Mouse (Mus musculus) liver, adult 2 months (tissue): ENCODE data around the gene Pccb. TPM values are rescaled to one million over a fixed set of nuclear protein-coding genes. Genes with fewer than 3 reads are reported as not detected.
A peak's percentile ranks its signal among the peaks of the same experiment; 100 is the strongest.

Experiments used
- DNase-seq: peaks from one replicate; pipeline ENCODE4 v3.0.0-alpha.2; 2011; ENCODE audit warnings: low read depth, low spot score; ENCODE audit errors: extremely low read depth
- H3K27ac ChIP-seq: fragments of 200-500 bp; replicated peaks from 2 replicates; pipeline ENCODE4 v1.5.1; 2012; ENCODE audit warnings: low read depth, mild to moderate bottlenecking, control low read depth, inconsistent platforms, low read length; ENCODE audit not compliant: insufficient read depth
- H3K27me3 ChIP-seq: fragments of 200-500 bp; 2 replicates; pipeline ENCODE4 v1.6.1; 2012; ENCODE audit warnings: mild to moderate bottlenecking, moderate library complexity, low read length, inconsistent platforms; ENCODE audit not compliant: control insufficient read depth, insufficient read depth
- H3K36me3 ChIP-seq: fragments of 200-500 bp; 2 replicates; pipeline ENCODE4 v1.6.1; 2012; ENCODE audit warnings: low read length, inconsistent platforms; ENCODE audit not compliant: control insufficient read depth, insufficient read depth
- H3K4me1 ChIP-seq: fragments of 200-500 bp; 2 replicates; pipeline ENCODE4 v1.6.1; 2011; ENCODE audit warnings: low read length; ENCODE audit not compliant: control insufficient read depth, insufficient read depth
- H3K4me3 ChIP-seq: fragments of 200-500 bp; 2 replicates; pipeline ENCODE4 v1.5.1; 2011; ENCODE audit warnings: low read depth, mild to moderate bottlenecking, control low read depth, low read length, moderate library complexity; ENCODE audit not compliant: insufficient read depth
- H3K79me2 ChIP-seq: fragments of 200-500 bp; 2 replicates; pipeline ENCODE4 v1.6.1; 2012; ENCODE audit warnings: inconsistent platforms, mild to moderate bottlenecking, low read length, moderate library complexity; ENCODE audit not compliant: control insufficient read depth, insufficient read depth
- H3K9ac ChIP-seq: fragments of 200-500 bp; 2 replicates; pipeline ENCODE4 v1.6.1; 2012; ENCODE audit warnings: low read depth, mild to moderate bottlenecking, control low read depth, inconsistent platforms, low read length
- CTCF ChIP-seq: fragments of 200-500 bp; IDR thresholded peaks from 2 replicates; pipeline ENCODE4 v1.5.1; 2011; ENCODE audit warnings: low read depth, low read length, control low read depth
- POLR2A ChIP-seq: fragments of 200-500 bp; IDR thresholded peaks from 2 replicates; pipeline ENCODE4 v1.6.1; 2011; ENCODE audit warnings: low read length, control low read depth; ENCODE audit not compliant: insufficient read depth; ENCODE audit errors: extremely low read depth
- WGBS: fragments of 180-500 bp; shearing (Covaris S2); methylation state at CpG from one replicate; pipeline ENCODE4 v1.1.7; 2018; 5-methylcytosine and 5-hydroxymethylcytosine counted together
- polyA plus RNA-seq: library from polyadenylated mRNA; depleted of rRNA; stranded (reverse); fragments of >200 nt; gene quantifications from 2 replicates; pipeline ENCODE4 v1.2.3, GENCODE M21; 2012
- total RNA-seq: library from RNA; depleted of rRNA; stranded (reverse); fragments of >200 nt; gene quantifications from 2 replicates; pipeline ENCODE4 v1.2.3, GENCODE M21; 2014

The Pccb gene
- total and polyA plus RNA-seq, 2 experiments, result 119 to 185 TPM

GRCm38 (mm10) chr9:101003302-101003701 lies 31.4 kb downstream of the Pccb start:
- no peak for DNase-seq
- no peak for TF ChIP-seq CTCF
- TF ChIP-seq POLR2A, result no peak
- peaks cover 2% of the 10 kb centered on the region; the same call in 1 of the 2 replicates for H3K36me3 ChIP-seq
- no peaks in the 10 kb centered on the region for H3K79me2 ChIP-seq
- 97% methylated on average over 5 of the region's 5 CpGs for WGBS
- no peaks in the 10 kb centered on the region for H3K4me1 ChIP-seq
- H3K9ac ChIP-seq, result no peak overlapping the region
- no peaks in the 10 kb centered on the region for H3K27me3 ChIP-seq
- H3K4me3 ChIP-seq, result no peak overlapping the region
- no peak overlapping the region for H3K27ac ChIP-seq

- H3K27ac ChIP-seq, result no peak overlapping the region
- DNase-seq, result no peak
- H3K4me3 ChIP-seq, result no peak overlapping the region
- no peaks in the 10 kb centered on the region for H3K4me1 ChIP-seq
- H3K79me2 ChIP-seq, result no peaks in the 10 kb centered on the region
- H3K27me3 ChIP-seq, result no peaks in the 10 kb centered on the region
- no peak overlapping the region for H3K9ac ChIP-seq
- TF ChIP-seq POLR2A, result no peak
- no peak for TF ChIP-seq CTCF
- peaks cover 2% of the 10 kb centered on the region; the same call in 1 of the 2 replicates for H3K36me3 ChIP-seq
- 98% methylated on average over 8 of the region's 8 CpGs for WGBS
Measured at GRCm38 (mm10) chr9:101002841-101003240, 31.9 kb downstream of the Pccb start.

GRCm38 (mm10) chr9:101002053-101002452 lies 32.6 kb downstream of the Pccb start:
- no peaks in the 10 kb centered on the region for H3K27me3 ChIP-seq
- no peaks in the 10 kb centered on the region for H3K4me1 ChIP-seq
- TF ChIP-seq CTCF (peak; percentile 16; the same call in 1 of the 2 replicates), POLR2A (no peak)
- no peak overlapping the region for H3K4me3 ChIP-seq
- peak; percentile 5 for DNase-seq
- no peak overlapping the region for H3K9ac ChIP-seq
- WGBS, result over 99% methylated on average over 4 of the region's 4 CpGs
- no peak overlapping the region for H3K27ac ChIP-seq
- peaks cover 2% of the 10 kb centered on the region; the same call in 1 of the 2 replicates for H3K36me3 ChIP-seq
- H3K79me2 ChIP-seq, result no peaks in the 10 kb centered on the region

GRCm38 (mm10) chr9:100997138-100997537 lies 37.6 kb downstream of the Pccb start:
- H3K4me1 ChIP-seq, result no peaks in the 10 kb centered on the region
- no peak overlapping the region for H3K9ac ChIP-seq
- H3K36me3 ChIP-seq, result peaks cover 7% of the 10 kb centered on the region; the same call in 1 of the 2 replicates
- H3K27me3 ChIP-seq, result no peaks in the 10 kb centered on the region
- TF ChIP-seq POLR2A (no peak), CTCF (no peak)
- no peak for DNase-seq
- no peak overlapping the region for H3K4me3 ChIP-seq
- H3K79me2 ChIP-seq, result no peaks in the 10 kb centered on the region
- H3K27ac ChIP-seq, result no peak overlapping the region
- 88% methylated on average over 2 of the region's 2 CpGs for WGBS

- Histone ChIP-seq H3K79me2 (no peaks in the 10 kb centered on the region), H3K9ac (no peak overlapping the region), H3K4me1 (no peaks in the 10 kb centered on the region), H3K36me3 (peaks cover 10% of the 10 kb centered on the region; the same call in 1 of the 2 replicates), H3K27ac (no peak overlapping the region), H3K4me3 (no peak overlapping the region), H3K27me3 (no peaks in the 10 kb centered on the region)
- DNase-seq, result no peak
- 96% methylated on average over 4 of the region's 4 CpGs for WGBS
- TF ChIP-seq POLR2A (no peak), CTCF (no peak)
Measured at GRCm38 (mm10) chr9:100993937-100994336, 40.8 kb downstream of the Pccb start.

- no peak overlapping the region for H3K4me3 ChIP-seq
- H3K9ac ChIP-seq, result no peak overlapping the region
- no peak overlapping the region for H3K27ac ChIP-seq
- no peaks in the 10 kb centered on the region for H3K27me3 ChIP-seq
- TF ChIP-seq POLR2A (no peak), CTCF (no peak)
- 100% methylated on average over 2 of the region's 2 CpGs for WGBS
- H3K79me2 ChIP-seq, result no peaks in the 10 kb centered on the region
- H3K36me3 ChIP-seq, result peaks cover 9% of the 10 kb centered on the region; the same call in 1 of the 2 replicates
- no peaks in the 10 kb centered on the region for H3K4me1 ChIP-seq
- no peak for DNase-seq
Measured at GRCm38 (mm10) chr9:100992191-100992590, 42.5 kb downstream of the Pccb start.
